In genomic region chr16:49878051-49878450, GRCm38 (mm10) we compare ENCODE assay signal across 13 mouse cellular contexts.
DNase-seq lines count a peak whose midpoint lies in the region.
"Had no signal": no experiment of that assay in that cellular context is flagged by ENCODE, and none has a peak within 500 bp of the region (broad histone marks: within the 10 kb centered on the region; RNA-seq: fewer than 3 reads in every experiment).

No protein-coding gene starts in this region.

- peak; percentile 80 for DNase-seq in heart, adult 11 months
- DNase-seq in heart, postnatal 14 days = no peak
- DNase-seq: adrenal gland, adult 2 months; adrenal gland, adult 8-10 months; adrenal gland, postnatal 10 days; adrenal gland, postnatal 14 days; adrenal gland, postnatal 25 days; adrenal gland, postnatal 36 days; B cell, adult 2 months; cerebellum, adult 11 months; cerebellum, adult 11-12 months; cerebellum, adult 18-20 months; cerebellum, adult 2 months had no signal

- intact Hi-C loops in heart, postnatal 14 days (cut with DNase I) = no loop called here
